ENCODE assay signal across 24 mouse cellular contexts in genomic region chr2:77195056-77195455, GRCm38 (mm10). TPM values are rescaled to one million over a fixed set of nuclear protein-coding genes. Genes with fewer than 3 reads are reported as not detected.
DNase-seq lines count a peak whose midpoint lies in the region; ATAC-seq and TF ChIP-seq lines count a peak whose summit lies in the region.
"Had no signal": no experiment of that assay in that cellular context is flagged by ENCODE, and none has a peak within 500 bp of the region (broad histone marks: within the 10 kb centered on the region; RNA-seq: fewer than 3 reads in every experiment).

No protein-coding gene starts in this region.

- H3K36me3 ChIP-seq in liver, adult 2 months (ENCODE audit: control insufficient read depth, insufficient read depth, low read length) = no peaks in the 10 kb centered on the region
- no peaks in the 10 kb centered on the region for H3K36me3 ChIP-seq in liver, embryonic 12.5 days
- H3K36me3 ChIP-seq in lung, postnatal 0 days (ENCODE audit: insufficient read depth, low read length) = peaks cover 7% of the 10 kb centered on the region; the same call in 1 of the 2 replicates
- H3K36me3 ChIP-seq: G1E had no signal

- no peak for ATAC-seq in liver, embryonic 12.5 days
- no peak for ATAC-seq in lung, postnatal 0 days
- ATAC-seq: forebrain, embryonic 13.5 days; forebrain, embryonic 16.5 days; intestine, postnatal 0 days; Patski had no signal

- no peak overlapping the region for H3K4me3 ChIP-seq in liver, adult 2 months (ENCODE audit: insufficient read depth, low read depth, low read length)
- no peak overlapping the region for H3K4me3 ChIP-seq in liver, embryonic 12.5 days
- H3K4me3 ChIP-seq in lung, postnatal 0 days (ENCODE audit: low read depth, low read length) = no peak overlapping the region
- H3K4me3 ChIP-seq: forebrain, embryonic 10.5 days; forebrain, embryonic 13.5 days; heart, adult 2 months; heart, embryonic 10.5 days; heart, embryonic 13.5 days; hindbrain, embryonic 12.5 days; hindbrain, embryonic 15.5 days had no signal

- TF ChIP-seq EP300 in lung, postnatal 0 days (IDR thresholded peaks at IDR 0.05) = no peak

- no peak for TF ChIP-seq POLR2A in liver, adult 2 months (IDR thresholded peaks at IDR 0.05; ENCODE audit: extremely low read depth, insufficient read depth, low read length)

- no peak overlapping the region for H3K4me2 ChIP-seq in liver, embryonic 12.5 days
- no peak overlapping the region for H3K4me2 ChIP-seq in lung, postnatal 0 days (replicated peaks; ENCODE audit: low read depth, low read length)
- H3K4me2 ChIP-seq: forebrain, embryonic 13.5 days; heart, embryonic 13.5 days; hindbrain, embryonic 12.5 days; hindbrain, embryonic 15.5 days had no signal

- TF ChIP-seq CTCF in liver, adult 2 months (IDR thresholded peaks at IDR 0.05; ENCODE audit: low read depth, low read length) = no peak
- TF ChIP-seq CTCF in lung, postnatal 0 days (IDR thresholded peaks at IDR 0.05) = no peak

- H3K27me3 ChIP-seq in liver, adult 2 months (ENCODE audit: control insufficient read depth, insufficient read depth, low read length) = no peaks in the 10 kb centered on the region
- no peaks in the 10 kb centered on the region for H3K27me3 ChIP-seq in liver, embryonic 12.5 days (replicated peaks)
- no peaks in the 10 kb centered on the region for H3K27me3 ChIP-seq in lung, postnatal 0 days (replicated peaks; ENCODE audit: insufficient read depth, low read length)
- H3K27me3 ChIP-seq: CH12.LX; forebrain, embryonic 13.5 days; heart, embryonic 13.5 days; hindbrain, embryonic 12.5 days; hindbrain, embryonic 15.5 days; Patski had no signal

- H3K4me1 ChIP-seq in liver, adult 2 months (ENCODE audit: control insufficient read depth, insufficient read depth, low read length) = no peaks in the 10 kb centered on the region; the same call in 1 of the 2 replicates
- no peaks in the 10 kb centered on the region for H3K4me1 ChIP-seq in liver, embryonic 12.5 days
- H3K4me1 ChIP-seq in lung, postnatal 0 days (ENCODE audit: insufficient read depth, low read depth, low read length) = no peaks in the 10 kb centered on the region
- H3K4me1 ChIP-seq: forebrain, embryonic 10.5 days; forebrain, embryonic 13.5 days; hindbrain, embryonic 12.5 days; hindbrain, embryonic 15.5 days had no signal

- H3K79me2 ChIP-seq in liver, adult 2 months (ENCODE audit: control insufficient read depth, insufficient read depth, low read length) = no peaks in the 10 kb centered on the region

- intact Hi-C loops in gastrocnemius, postnatal 36 days (cut with DNase I) = no loop called here

- peak; percentile 60 for DNase-seq in adrenal gland, adult 2 months
- DNase-seq in adrenal gland, adult 18-20 months (ENCODE audit: low spot score in 2 of 2) = no peak
- no peak for DNase-seq in liver, adult 2 months (ENCODE audit: extremely low read depth, low read depth, low spot score)
- DNase-seq in lung, postnatal 36 days = peak; percentile 41
- no peak for DNase-seq in lung, postnatal 0 days (ENCODE audit: low spot score)
- no peak for DNase-seq in gastrocnemius, postnatal 36 days
- DNase-seq: B cell, adult 2 months; cerebellum, adult 18-20 months; cerebellum, adult 9-10 months; cerebellum, postnatal 14 days; gastrocnemius, postnatal 10 days; heart, adult 2 months had no signal

- WGBS in liver, adult 2 months = 78% methylated on average over 5 of the region's 5 CpGs
- 73% methylated on average over 5 of the region's 5 CpGs for WGBS in liver, embryonic 12.5 days (ENCODE audit: insufficient replicate concordance)
- 73% methylated on average over 5 of the region's 5 CpGs for WGBS in lung, postnatal 0 days

- H3K9me3 ChIP-seq in liver, embryonic 12.5 days (replicated peaks) = no peaks in the 10 kb centered on the region
- H3K9me3 ChIP-seq in lung, postnatal 0 days (ENCODE audit: low read length) = no peaks in the 10 kb centered on the region
- H3K9me3 ChIP-seq: forebrain, embryonic 10.5 days; forebrain, embryonic 13.5 days; heart, embryonic 10.5 days; heart, embryonic 13.5 days; hindbrain, embryonic 12.5 days; hindbrain, embryonic 15.5 days had no signal

- peak overlapping the region; percentile 22 for H3K27ac ChIP-seq in liver, adult 2 months (replicated peaks; ENCODE audit: insufficient read depth, low read depth, low read length)
- no peak overlapping the region for H3K27ac ChIP-seq in liver, embryonic 12.5 days
- no peak overlapping the region for H3K27ac ChIP-seq in lung, postnatal 0 days (ENCODE audit: low read length)
- H3K27ac ChIP-seq: forebrain, embryonic 10.5 days; forebrain, embryonic 13.5 days; heart, adult 2 months; heart, embryonic 10.5 days; heart, embryonic 13.5 days; hindbrain, embryonic 12.5 days; hindbrain, embryonic 15.5 days had no signal

- no peak overlapping the region for H3K9ac ChIP-seq in liver, adult 2 months (ENCODE audit: low read depth, low read length)
- H3K9ac ChIP-seq in liver, embryonic 12.5 days = no peak overlapping the region
- no peak overlapping the region for H3K9ac ChIP-seq in lung, postnatal 0 days (replicated peaks; ENCODE audit: low read depth)
- H3K9ac ChIP-seq: forebrain, embryonic 13.5 days; heart, embryonic 13.5 days; hindbrain, embryonic 12.5 days; hindbrain, embryonic 15.5 days had no signal

RNA-seq across cellular contexts. Expression of gene Ccdc141, which starts 24.6 kb away (rescaled TPM):
- 1 to 10 TPM; 5.7 to 6.7 TPM for total RNA-seq in adrenal gland, adult 2 months (2021)
- polyA plus RNA-seq in adrenal gland, adult 2 months (2012; rRNA removed) = 1.0 and 1.9 TPM in 2 replicates
- 1 to 10 TPM; 4.1 to 5.0 TPM for total RNA-seq in adrenal gland, adult 18-20 months (2021)
- total RNA-seq in liver, adult 2 months (2014; rRNA removed) = 17.4 and 17.7 TPM in 2 replicates
- 4.3 and 8.6 TPM in 2 replicates for polyA plus RNA-seq in liver, adult 2 months (2012; rRNA removed)
- 1.9 and 2.9 TPM in 2 replicates for polyA plus RNA-seq in liver, embryonic 12.5 days (2016; fragmentation: Nextera tagmentation; extraction: Ambion mirVana)
- 31.9 and 37.0 TPM in 2 replicates for polyA plus RNA-seq in lung, postnatal 0 days (2015; fragmentation: Nextera tagmentation; extraction: Ambion mirVana)
- 10 to 100 TPM in 1 of 2 experiments, 1 to 10 TPM in 1; 7.6 to 11.3 TPM for total RNA-seq in gastrocnemius, postnatal 36 days (2021)
- total RNA-seq: CH12.LX had no signal
- polyA plus RNA-seq: G1E had no signal

Comparison
In these comparisons a context has a peak if more than half of its experiments do, and no peak if none do; other contexts are left out.
1. DNase-seq: peak in adrenal gland, adult 2 months (single experiment) and lung, postnatal 36 days (single experiment); none in adrenal gland, adult 18-20 months (0 of 2), liver, adult 2 months (single experiment), lung, postnatal 0 days (single experiment) and gastrocnemius, postnatal 36 days (0 of 2).